In the genomic region with DNA sequence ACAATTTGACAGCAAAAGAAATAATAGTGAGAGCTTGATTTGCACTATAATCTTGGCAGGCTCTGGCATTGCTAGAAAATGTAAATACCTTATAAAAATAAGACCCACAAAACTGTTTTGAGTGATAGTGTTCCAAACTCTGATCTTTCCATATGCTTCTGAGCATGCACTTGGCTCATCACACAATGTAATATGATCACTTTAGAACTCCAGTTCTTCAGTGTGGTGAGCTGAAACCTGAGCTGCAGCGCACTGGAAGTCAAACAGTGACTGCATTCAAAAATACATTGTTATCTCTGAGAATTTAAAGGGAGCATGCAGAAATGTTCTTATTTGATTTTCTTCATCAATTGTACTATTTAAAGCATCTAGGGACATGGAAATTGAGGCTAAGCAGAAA, we compare ENCODE assay signal across 10 mouse cellular contexts.
"Had no signal": no experiment of that assay in that cellular context is flagged by ENCODE, and none has a peak within 500 bp of the region (broad histone marks: within the 10 kb centered on the region; RNA-seq: fewer than 3 reads in every experiment).

No protein-coding gene starts in this region.

- H3K4me1 ChIP-seq: limb, embryonic 13.5 days; liver, embryonic 12.5 days; lung, embryonic 15.5 days; midbrain, embryonic 13.5 days had no signal

- DNase-seq: kidney, adult 9 months; kidney, postnatal 14 days; lung, postnatal 14 days; right cerebral cortex, postnatal 25 days; thymus, postnatal 36 days had no signal

- H3K9me3 ChIP-seq: limb, embryonic 13.5 days; liver, embryonic 12.5 days; lung, embryonic 15.5 days; midbrain, embryonic 13.5 days had no signal

- H3K4me3 ChIP-seq: limb, embryonic 13.5 days; liver, embryonic 12.5 days; lung, embryonic 15.5 days; midbrain, embryonic 13.5 days; myocyte had no signal

- H3K27me3 ChIP-seq: limb, embryonic 13.5 days; liver, embryonic 12.5 days; lung, embryonic 15.5 days; midbrain, embryonic 13.5 days had no signal

- H3K27ac ChIP-seq: limb, embryonic 13.5 days; liver, embryonic 12.5 days; lung, embryonic 15.5 days; midbrain, embryonic 13.5 days had no signal

- H3K36me3 ChIP-seq: limb, embryonic 13.5 days; liver, embryonic 12.5 days; lung, embryonic 15.5 days; midbrain, embryonic 13.5 days had no signal
